Mouse (Mus musculus) layer of hippocampus, adult 18-20 months (tissue): ENCODE results near the gene Cdhr3. TPM values are rescaled to one million over a fixed set of nuclear protein-coding genes. Genes with fewer than 3 reads are reported as not detected.
A peak's percentile ranks its signal among the peaks of the same experiment; 100 is the strongest.
"Not testable (repeated sequence)": the region's sequence is repeated elsewhere in the genome, so short reads cannot be mapped to it uniquely, and the experiment has no call there.

Experiments
- DNase-seq, 2 experiments: peaks; one replicate each; pipeline ENCODE4 v3.0.0; 2022; ENCODE audit warnings: low spot score in 2 of 2
- microRNA-seq, 2 experiments: library from miRNA; unstranded; fragments of <30 nt; microRNA quantifications; one replicate each; pipeline ENCODE4 v1.2.0; 2021
- total RNA-seq, 2 experiments: library from RNA; stranded (reverse); gene quantifications; 2 replicates each; pipeline ENCODE4 v1.2.3; 2021

Cdhr3 gene
- total RNA-seq, 2 experiments from 2014 or later: 1.3 to 1.8 TPM

DNA sequence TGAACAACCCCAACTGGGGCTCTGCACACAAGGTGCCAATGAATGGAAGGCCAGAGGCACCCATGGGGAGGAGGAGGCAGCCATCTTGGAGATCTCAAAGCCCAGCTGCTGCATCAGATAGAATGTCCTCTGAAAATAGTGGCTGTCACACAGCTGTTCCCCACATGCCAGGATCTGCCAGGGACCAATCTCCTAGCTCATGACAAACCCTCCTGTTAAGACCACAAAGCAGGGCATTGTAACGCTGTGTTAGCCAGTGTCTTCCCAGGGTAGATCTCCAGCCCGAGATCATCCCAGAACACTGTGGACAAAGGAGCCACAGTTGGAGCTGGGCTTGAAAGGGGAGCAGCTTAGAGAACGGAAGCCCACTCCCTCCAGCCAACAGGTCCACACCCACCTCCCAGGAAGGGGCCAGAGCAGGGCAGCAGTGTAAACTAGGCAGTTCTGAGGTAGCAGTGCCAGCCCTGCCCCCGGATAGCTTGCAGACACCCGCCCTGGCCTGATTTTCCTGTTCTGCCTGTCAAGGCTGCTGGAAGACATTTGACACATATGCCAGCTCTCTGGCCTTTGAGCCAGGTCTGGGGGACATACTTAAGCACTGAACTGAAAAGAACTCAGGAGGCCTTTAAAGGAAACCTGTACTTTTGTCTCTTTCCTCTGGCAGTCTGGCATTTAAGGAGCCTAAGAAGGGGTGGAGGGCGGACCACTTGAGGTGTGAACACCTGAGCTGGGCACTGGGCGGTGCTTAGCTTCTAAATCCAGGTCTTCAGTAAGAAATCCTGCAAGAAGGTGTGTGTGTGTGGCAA lies 84.2 kb downstream of the Cdhr3 start:
- DNase-seq: no peak

DNA sequence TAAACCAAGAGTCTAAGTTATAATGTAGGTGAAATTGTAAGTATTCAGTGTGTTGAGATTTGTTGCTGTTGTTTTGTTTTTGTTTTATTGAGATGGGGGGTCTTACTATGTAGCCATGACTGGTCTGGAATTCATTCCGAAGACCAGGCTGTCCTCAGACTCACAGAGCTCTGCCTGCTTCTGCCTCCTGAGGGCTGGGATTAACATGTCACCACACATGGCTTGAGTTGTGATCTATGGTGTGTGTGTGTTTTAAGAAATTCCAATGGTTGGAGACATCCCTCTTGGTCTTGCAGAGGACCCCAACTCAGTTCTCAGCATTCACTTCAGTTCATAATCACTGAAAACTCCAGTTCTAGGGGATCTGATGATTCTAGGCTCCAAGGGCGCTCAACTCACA lies 85.5 kb downstream of the Cdhr3 start:
- no peak for DNase-seq

DNA sequence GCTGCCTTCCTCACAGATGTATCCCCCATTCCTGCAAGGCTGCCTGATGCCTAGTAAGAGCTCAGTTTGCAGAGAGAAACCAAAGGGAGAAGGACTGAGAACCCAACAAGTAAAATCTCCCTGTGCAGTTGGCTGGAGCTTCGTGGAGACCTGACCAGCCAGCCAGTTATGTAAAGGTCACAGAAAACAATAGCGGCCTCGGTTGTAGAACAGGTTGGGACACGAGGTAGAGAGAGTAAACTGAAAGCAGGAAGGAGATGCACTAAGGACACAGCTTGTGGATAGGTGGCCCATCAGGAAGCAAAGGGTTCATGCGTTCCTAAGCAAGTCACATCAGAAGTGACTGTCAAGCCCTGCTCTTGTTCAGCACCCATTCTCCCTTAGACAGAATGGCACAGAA lies 86.8 kb downstream of the Cdhr3 start:
- DNase-seq: no peak

- DNase-seq: no peak
These were observed 89.2 kb downstream of the Cdhr3 start for GRCm38 (mm10) chr12:33003339-33003965.

- DNase-seq: no peak
These were observed 92.3 kb downstream of the Cdhr3 start for GRCm38 (mm10) chr12:33000402-33000801.

DNA sequence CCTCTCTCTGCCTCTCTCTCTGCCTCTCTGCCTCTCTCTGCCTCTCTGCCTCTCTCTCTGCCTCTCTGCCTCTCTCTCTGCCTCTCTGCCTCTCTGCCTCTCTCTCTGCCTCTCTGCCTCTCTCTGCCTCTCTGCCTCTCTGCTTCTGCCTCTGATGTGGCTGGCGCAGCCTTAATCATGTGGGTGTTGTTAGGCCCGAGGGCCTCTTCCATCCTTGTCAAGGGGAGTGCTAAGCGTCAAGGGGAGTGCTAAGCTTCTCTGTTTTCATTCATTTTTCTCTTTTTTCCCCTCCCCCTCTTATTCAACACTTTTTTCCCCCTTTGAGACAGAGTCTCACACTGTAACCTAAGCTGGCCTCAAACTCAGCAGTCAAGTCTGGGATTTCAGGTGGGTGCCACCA lies 92.9 kb downstream of the Cdhr3 start:
- DNase-seq: not testable (repeated sequence)

GRCm38 (mm10) chr12:32998766-32999165 lies 93.9 kb downstream of the Cdhr3 start:
- no peak for DNase-seq

DNA sequence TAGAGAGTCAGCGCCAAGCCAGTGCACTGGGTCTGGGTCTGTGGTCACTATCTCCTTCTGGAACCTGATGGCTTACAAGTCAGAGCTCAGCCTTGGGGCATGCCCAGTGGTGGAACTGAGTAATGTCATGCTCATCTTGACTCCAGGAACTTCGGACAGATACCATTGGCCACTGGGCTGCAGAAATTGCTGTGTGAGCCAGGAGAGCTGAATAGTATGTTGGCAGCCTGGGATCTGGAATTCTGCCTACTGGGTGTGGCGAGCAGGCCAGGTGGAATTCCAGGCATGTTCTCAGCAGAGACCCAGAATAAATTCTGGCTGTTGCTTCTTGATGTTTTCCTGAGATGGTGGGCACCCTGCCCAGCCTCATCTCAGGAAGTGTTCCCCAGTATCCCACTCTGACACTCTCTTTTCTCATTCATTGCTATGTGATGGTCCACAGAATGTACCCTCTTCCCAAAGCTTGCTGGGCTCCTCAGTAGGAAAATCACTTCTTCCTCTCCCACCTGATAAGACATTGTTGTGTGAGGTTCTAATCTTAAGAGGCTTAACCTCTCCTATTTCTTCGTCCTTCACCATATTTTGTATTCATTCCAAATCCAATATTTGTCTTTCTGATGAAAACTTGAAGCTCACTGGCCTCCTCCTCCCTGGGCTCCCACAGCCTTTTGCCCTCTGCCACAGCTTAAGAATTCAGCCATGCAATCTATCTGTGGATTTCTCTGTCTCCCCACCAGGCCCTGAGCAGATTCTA lies 97.4 kb downstream of the Cdhr3 start:
- no peak for DNase-seq

DNA sequence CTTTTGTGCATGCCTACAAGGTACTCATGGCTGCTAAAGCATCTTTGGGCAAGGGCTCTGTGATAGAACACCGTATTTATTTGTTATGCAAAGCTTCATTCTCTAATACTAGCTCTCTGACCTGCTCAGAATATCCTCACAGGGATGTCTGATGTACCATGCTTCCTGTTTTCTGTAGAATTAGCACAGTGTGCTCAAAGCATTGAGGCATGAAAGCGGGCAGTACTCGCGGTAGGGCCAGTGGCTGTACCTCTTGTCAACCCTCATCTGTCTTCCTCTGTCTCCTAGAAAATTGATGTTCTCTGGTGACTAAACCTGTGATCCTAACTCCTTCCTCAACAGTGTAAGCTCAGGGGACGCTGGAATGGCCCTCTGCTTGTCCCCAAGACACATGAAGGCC lies 98.6 kb downstream of the Cdhr3 start:
- no peak for DNase-seq

- DNase-seq: peak in 1 of 2 experiments; percentile 48
These were observed 102.9 kb downstream of the Cdhr3 start for GRCm38 (mm10) chr12:32989731-32990130.

GRCm38 (mm10) chr12:32986284-32986683 lies 106.4 kb downstream of the Cdhr3 start:
- peak in 1 of 2 experiments; percentile 32 for DNase-seq

Small RNA genes within 50 kb of the gene (microRNA-seq; reads per million reads assigned to microRNA genes)
- gene Gm22904: 0 reads per million in 2 experiments

Other genes starting within 250 kb of the Cdhr3 start
- gene Sypl, start 139.0 kb downstream of the Cdhr3 start, total RNA-seq: 10 to 100 TPM; 44.9 to 45.8 TPM
- 10 to 100 TPM; 55.3 to 61.1 TPM for gene Atxn7l1, start 54.8 kb upstream of the Cdhr3 start, total RNA-seq